Mouse (Mus musculus) midbrain, postnatal 0 days (tissue): ENCODE data around the gene Sorbs1. TPM values are rescaled to one million over a fixed set of nuclear protein-coding genes. Genes with fewer than 3 reads are reported as not detected.

Experiments used
- ATAC-seq: fragments of 200-750 bp; cut with Nextera tagmentation; 2 replicates; pipeline ENCODE4 v1.8.0; 2017; ENCODE audit warnings: moderate number of reproducible peaks, mild to moderate bottlenecking, moderate TSS enrichment, moderate library complexity; ENCODE audit not compliant: low FRiP score
- DNase-seq: peaks from one replicate; pipeline ENCODE4 v3.0.0-alpha.2; 2015; ENCODE audit warnings: low spot score
- H3K27ac ChIP-seq: fragments of 300-500 bp; sonication (generic); 2 replicates; pipeline ENCODE4 v1.5.1; 2014; ENCODE audit warnings: low read depth, mild to moderate bottlenecking, low read length, mixed read lengths
- H3K27me3 ChIP-seq: fragments of 300-500 bp; sonication (generic); 2 replicates; pipeline ENCODE4 v1.6.1; 2014; ENCODE audit warnings: low read length, control low read depth, mixed read lengths; ENCODE audit not compliant: insufficient read depth
- H3K36me3 ChIP-seq: fragments of 300-500 bp; sonication (generic); 2 replicates; pipeline ENCODE4 v1.6.1; 2014; ENCODE audit warnings: low read length, control low read depth, mixed read lengths; ENCODE audit not compliant: insufficient read depth
- H3K4me1 ChIP-seq: fragments of 300-500 bp; sonication (generic); 2 replicates; pipeline ENCODE4 v1.6.1; 2014; ENCODE audit warnings: mild to moderate bottlenecking, control low read depth, antibody characterized with exemption, low read length, mixed read lengths; ENCODE audit not compliant: insufficient read depth
- H3K4me2 ChIP-seq: fragments of 300-500 bp; sonication (generic); 2 replicates; pipeline ENCODE4 v1.6.1; 2014; ENCODE audit warnings: low read depth, mild to moderate bottlenecking, low read length, mixed read lengths; ENCODE audit not compliant: poor library complexity, severe bottlenecking
- H3K4me3 ChIP-seq: fragments of 300-500 bp; sonication (generic); 2 replicates; pipeline ENCODE4 v1.5.1; 2014; ENCODE audit warnings: low read depth, mild to moderate bottlenecking, low read length, moderate library complexity
- H3K9ac ChIP-seq: fragments of 300-500 bp; sonication (generic); replicated peaks from 2 replicates; pipeline ENCODE4 v1.6.1; 2014; ENCODE audit warnings: mild to moderate bottlenecking, low read length, moderate library complexity, mixed read lengths; ENCODE audit not compliant: poor library complexity, severe bottlenecking
- H3K9me3 ChIP-seq: fragments of 300-500 bp; sonication (generic); 2 replicates; pipeline ENCODE4 v1.6.1; 2016; ENCODE audit warnings: low read length, control low read depth
- CTCF ChIP-seq: IDR thresholded peaks from 2 replicates; pipeline ENCODE4 v1.5.1; 2016; ENCODE audit warnings: antibody characterized with exemption, mild to moderate bottlenecking
- WGBS: fragments of 180-500 bp; shearing (Covaris S2); extraction: QIAGEN DNeasy Blood & Tissue Kit; methylation state at CpG from one replicate; pipeline ENCODE4 v1.1.7; 2014; 5-methylcytosine and 5-hydroxymethylcytosine counted together
- polyA plus RNA-seq: library from polyadenylated mRNA; unstranded; fragments of >200 nt; fragmentation: Nextera tagmentation; extraction: Ambion mirVana; gene quantifications from 2 replicates; pipeline ENCODE4 v1.2.1, GENCODE M21; 2015
- total RNA-seq: library from RNA; depleted of rRNA; stranded (reverse); fragments of >200 nt; gene quantifications from 2 replicates; pipeline ENCODE4 v1.2.3, GENCODE M21; 2014

The Sorbs1 gene
- total and polyA plus RNA-seq, 2 experiments from 2014 or later = 53.1 to 60.4 TPM

GRCm38 (mm10) chr19:40307550-40307949, 206.0 kb downstream of the Sorbs1 start:
- H3K4me3 ChIP-seq = no peak overlapping the region
- H3K9ac ChIP-seq = no peak overlapping the region
- peaks cover 30% of the 10 kb centered on the region for H3K36me3 ChIP-seq
- no peaks in the 10 kb centered on the region for H3K4me1 ChIP-seq
- no peak for TF ChIP-seq CTCF
- no peaks in the 10 kb centered on the region for H3K9me3 ChIP-seq
- DNase-seq (no peak), ATAC-seq (no peak)
- no peak overlapping the region for H3K4me2 ChIP-seq
- WGBS = 93% methylated on average over 7 of the region's 7 CpGs
- H3K27ac ChIP-seq = no peak overlapping the region
- no peaks in the 10 kb centered on the region for H3K27me3 ChIP-seq

GRCm38 (mm10) chr19:40306631-40307030, 206.9 kb downstream of the Sorbs1 start:
- TF ChIP-seq CTCF = no peak
- peaks cover 29% of the 10 kb centered on the region for H3K36me3 ChIP-seq
- no peak for ATAC-seq
- no peaks in the 10 kb centered on the region for H3K9me3 ChIP-seq
- no peak overlapping the region for H3K27ac ChIP-seq
- no peak overlapping the region for H3K4me2 ChIP-seq
- H3K9ac ChIP-seq = no peak overlapping the region
- H3K4me1 ChIP-seq = no peaks in the 10 kb centered on the region
- H3K4me3 ChIP-seq = no peak overlapping the region
- H3K27me3 ChIP-seq = no peaks in the 10 kb centered on the region
- 70% methylated on average over 2 of the region's 2 CpGs for WGBS
- DNase-seq = no peak

- no peaks in the 10 kb centered on the region for H3K9me3 ChIP-seq
- ATAC-seq (no peak), DNase-seq (no peak)
- H3K4me2 ChIP-seq = no peak overlapping the region
- 79% methylated on average over 7 of the region's 7 CpGs for WGBS
- no peaks in the 10 kb centered on the region for H3K4me1 ChIP-seq
- no peak for TF ChIP-seq CTCF
- no peak overlapping the region for H3K27ac ChIP-seq
- H3K9ac ChIP-seq = no peak overlapping the region
- no peak overlapping the region for H3K4me3 ChIP-seq
- peaks cover 19% of the 10 kb centered on the region for H3K36me3 ChIP-seq
- no peaks in the 10 kb centered on the region for H3K27me3 ChIP-seq
Measured at GRCm38 (mm10) chr19:40305456-40305855, 208.1 kb downstream of the Sorbs1 start.

GRCm38 (mm10) chr19:40302916-40303315, 210.7 kb downstream of the Sorbs1 start:
- WGBS = 88% methylated on average over 9 of the region's 9 CpGs
- no peak overlapping the region for H3K4me2 ChIP-seq

GRCm38 (mm10) chr19:40302477-40302876, 211.1 kb downstream of the Sorbs1 start:
- no peak for TF ChIP-seq CTCF

More at GRCm38 (mm10) chr19:40302916-40303315, 210.7 kb downstream of the Sorbs1 start:
- DNase-seq = no peak
- H3K9ac ChIP-seq = no peak overlapping the region
- H3K27me3 ChIP-seq = no peaks in the 10 kb centered on the region
- H3K36me3 ChIP-seq = peaks cover 8% of the 10 kb centered on the region
- ATAC-seq = no peak
- H3K4me3 ChIP-seq = no peak overlapping the region
- H3K27ac ChIP-seq = no peak overlapping the region
- TF ChIP-seq CTCF = no peak
- H3K9me3 ChIP-seq = no peaks in the 10 kb centered on the region
- H3K4me1 ChIP-seq = no peaks in the 10 kb centered on the region

GRCm38 (mm10) chr19:40299983-40300759, 213.4 kb downstream of the Sorbs1 start:
- no peak overlapping the region for H3K4me2 ChIP-seq
- H3K9ac ChIP-seq = no peak overlapping the region
- no peaks in the 10 kb centered on the region for H3K27me3 ChIP-seq
- H3K27ac ChIP-seq = 0 out of 2 replicates have a peak overlapping the region, but pooled peaks have one; percentile 26
- no peaks in the 10 kb centered on the region for H3K9me3 ChIP-seq
- ATAC-seq = no peak
- no peak for TF ChIP-seq CTCF
- 60% methylated on average over 12 of the region's 12 CpGs for WGBS
- H3K36me3 ChIP-seq = peaks cover 11% of the 10 kb centered on the region
- no peaks in the 10 kb centered on the region for H3K4me1 ChIP-seq
- H3K4me3 ChIP-seq = no peak overlapping the region
- no peak for DNase-seq

More at GRCm38 (mm10) chr19:40302477-40302876, 211.1 kb downstream of the Sorbs1 start:
- Histone ChIP-seq H3K27ac (no peak overlapping the region), H3K4me3 (no peak overlapping the region), H3K9me3 (no peaks in the 10 kb centered on the region), H3K4me1 (no peaks in the 10 kb centered on the region), H3K4me2 (no peak overlapping the region), H3K27me3 (no peaks in the 10 kb centered on the region), H3K36me3 (peaks cover 11% of the 10 kb centered on the region), H3K9ac (no peak overlapping the region)
- 74% methylated on average over 5 of the region's 5 CpGs for WGBS
- ATAC-seq = no peak
- DNase-seq = no peak
